Mouse (Mus musculus): ENCODE measurements around the gene Hgd. TPM values are rescaled to one million over a fixed set of nuclear protein-coding genes. Genes with fewer than 3 reads are reported as not detected.

Gene Hgd
- 0.28 TPM in 1 of 2 replicates, not detected in the other for polyA plus RNA-seq (2014; fragmentation: Nextera tagmentation; extraction: Ambion mirVana)

- H3K36me3 ChIP-seq (ENCODE audit: control insufficient read depth, insufficient read depth, low read length): no peaks in the 10 kb centered on the region
- DNase-seq (ENCODE audit: low spot score) (no peak), ATAC-seq (replicated peaks; ENCODE audit: low FRiP score) (no peak)
- H3K4me2 ChIP-seq (ENCODE audit: low read depth, low read length, severe bottlenecking): no peak within 1 kb of the TSS
- H3K27ac ChIP-seq (ENCODE audit: low read depth, low read length): no peak within 1 kb of the TSS
- H3K4me3 ChIP-seq (ENCODE audit: low read depth, low read length): no peak within 1 kb of the TSS
- H3K4me1 ChIP-seq (replicated peaks; ENCODE audit: control insufficient read depth, insufficient read depth, low read length): peaks cover 6% of the 10 kb centered on the region; the same call in 1 of the 2 replicates
- H3K27me3 ChIP-seq (ENCODE audit: control insufficient read depth, insufficient read depth, low read length): no peaks in the 10 kb centered on the region
- 75% methylated on average over 4 of the region's 4 CpGs for WGBS
- H3K9me3 ChIP-seq (ENCODE audit: control insufficient read depth, low read length): no peaks in the 10 kb centered on the region
- H3K9ac ChIP-seq (ENCODE audit: low read length): no peak within 1 kb of the TSS
Observed at GRCm38 (mm10) chr16:37579994-37580393, at the start of gene Hgd. Gene Hgd (plus strand): TSS chr16:37580153.

GRCm38 (mm10) chr16:37530170-37530569 lies 49.8 kb upstream of the Hgd start:
- no peak for DNase-seq (ENCODE audit: low spot score)

GRCm38 (mm10) chr16:37532046-37532445 lies 47.9 kb upstream of the Hgd start:
- DNase-seq (ENCODE audit: low spot score) (no peak), ATAC-seq (replicated peaks; ENCODE audit: low FRiP score) (no peak)
- no peaks in the 10 kb centered on the region for H3K27me3 ChIP-seq (ENCODE audit: control insufficient read depth, insufficient read depth, low read length)
- H3K4me3 ChIP-seq (ENCODE audit: low read depth, low read length): no peak overlapping the region
- H3K9ac ChIP-seq (ENCODE audit: low read length): no peak overlapping the region
- H3K9me3 ChIP-seq (ENCODE audit: control insufficient read depth, low read length): no peaks in the 10 kb centered on the region
- H3K36me3 ChIP-seq (ENCODE audit: control insufficient read depth, insufficient read depth, low read length): no peaks in the 10 kb centered on the region
- H3K27ac ChIP-seq (ENCODE audit: low read depth, low read length): no peak overlapping the region
- H3K4me1 ChIP-seq (replicated peaks; ENCODE audit: control insufficient read depth, insufficient read depth, low read length): no peaks in the 10 kb centered on the region
- no peak overlapping the region for H3K4me2 ChIP-seq (ENCODE audit: low read depth, low read length, severe bottlenecking)
- 98% methylated on average over 1 of the region's 1 CpGs for WGBS

More at GRCm38 (mm10) chr16:37530170-37530569, 49.8 kb upstream of the Hgd start:
- H3K9me3 ChIP-seq (ENCODE audit: control insufficient read depth, low read length): no peaks in the 10 kb centered on the region
- H3K4me3 ChIP-seq (ENCODE audit: low read depth, low read length): no peak overlapping the region
- no peaks in the 10 kb centered on the region for H3K36me3 ChIP-seq (ENCODE audit: control insufficient read depth, insufficient read depth, low read length)
- WGBS: 92% methylated on average over 6 of the region's 6 CpGs
- H3K27me3 ChIP-seq (ENCODE audit: control insufficient read depth, insufficient read depth, low read length): no peaks in the 10 kb centered on the region
- ATAC-seq (replicated peaks; ENCODE audit: low FRiP score): no peak
- no peak overlapping the region for H3K27ac ChIP-seq (ENCODE audit: low read depth, low read length)
- H3K4me1 ChIP-seq (replicated peaks; ENCODE audit: control insufficient read depth, insufficient read depth, low read length): no peaks in the 10 kb centered on the region
- H3K9ac ChIP-seq (ENCODE audit: low read length): no peak overlapping the region
- no peak overlapping the region for H3K4me2 ChIP-seq (ENCODE audit: low read depth, low read length, severe bottlenecking)

- no peak for DNase-seq (ENCODE audit: low spot score)
- no peak for ATAC-seq (replicated peaks; ENCODE audit: low FRiP score)
- 89% methylated on average over 8 of the region's 8 CpGs for WGBS
- no peak overlapping the region for H3K27ac ChIP-seq (ENCODE audit: low read depth, low read length)
- no peaks in the 10 kb centered on the region for H3K36me3 ChIP-seq (ENCODE audit: control insufficient read depth, insufficient read depth, low read length)
- H3K4me1 ChIP-seq (replicated peaks; ENCODE audit: control insufficient read depth, insufficient read depth, low read length): peaks cover under 1% of the 10 kb centered on the region
- H3K9me3 ChIP-seq (ENCODE audit: control insufficient read depth, low read length): no peaks in the 10 kb centered on the region
- H3K4me3 ChIP-seq (ENCODE audit: low read depth, low read length): no peak overlapping the region
- no peaks in the 10 kb centered on the region for H3K27me3 ChIP-seq (ENCODE audit: control insufficient read depth, insufficient read depth, low read length)
- H3K9ac ChIP-seq (ENCODE audit: low read length): no peak overlapping the region
- no peak overlapping the region for H3K4me2 ChIP-seq (ENCODE audit: low read depth, low read length, severe bottlenecking)
Observed at GRCm38 (mm10) chr16:37533369-37534068, 46.4 kb upstream of the Hgd start.

- H3K9me3 ChIP-seq (ENCODE audit: control insufficient read depth, low read length): no peaks in the 10 kb centered on the region
- WGBS: under 1% methylated on average over 22 of the region's 22 CpGs
- H3K9ac ChIP-seq (ENCODE audit: low read length): peak overlapping the region; percentile 91
- DNase-seq (ENCODE audit: low spot score) (no peak), ATAC-seq (replicated peaks; ENCODE audit: low FRiP score) (peak; percentile 59)
- H3K4me2 ChIP-seq (ENCODE audit: low read depth, low read length, severe bottlenecking): peak overlapping the region; percentile 78
- H3K27ac ChIP-seq (ENCODE audit: low read depth, low read length): peak overlapping the region; percentile 34; the same call in 1 of the 2 replicates
- H3K4me3 ChIP-seq (ENCODE audit: low read depth, low read length): peak overlapping the region; percentile 82
- no peaks in the 10 kb centered on the region for H3K36me3 ChIP-seq (ENCODE audit: control insufficient read depth, insufficient read depth, low read length)
- peaks cover 3% of the 10 kb centered on the region for H3K4me1 ChIP-seq (replicated peaks; ENCODE audit: control insufficient read depth, insufficient read depth, low read length)
- no peaks in the 10 kb centered on the region for H3K27me3 ChIP-seq (ENCODE audit: control insufficient read depth, insufficient read depth, low read length)
Observed at GRCm38 (mm10) chr16:37539240-37539610, 40.7 kb upstream of the Hgd start.

GRCm38 (mm10) chr16:37539611-37540580 lies 40.1 kb upstream of the Hgd start, which contains the start of the genes Gtf2e1 and Rabl3:
Gene Gtf2e1 (minus strand): TSS chr16:37539789.
Gene Rabl3 (plus strand): TSS chr16:37539885.
- H3K27me3 ChIP-seq (ENCODE audit: control insufficient read depth, insufficient read depth, low read length): no peaks in the 10 kb centered on the region
- peaks cover 3% of the 10 kb centered on the region for H3K4me1 ChIP-seq (replicated peaks; ENCODE audit: control insufficient read depth, insufficient read depth, low read length)
- DNase-seq (ENCODE audit: low spot score) (peak; percentile 96), ATAC-seq (replicated peaks; ENCODE audit: low FRiP score) (peak; percentile 99)
- WGBS: 2% methylated on average over 41 of the region's 41 CpGs
- peak within 1 kb of the TSS; percentile 43; the same call in 1 of the 2 replicates for H3K27ac ChIP-seq (ENCODE audit: low read depth, low read length)
- no peaks in the 10 kb centered on the region for H3K36me3 ChIP-seq (ENCODE audit: control insufficient read depth, insufficient read depth, low read length)
- peak within 1 kb of the TSS; percentile 82 for H3K4me3 ChIP-seq (ENCODE audit: low read depth, low read length)
- no peaks in the 10 kb centered on the region for H3K9me3 ChIP-seq (ENCODE audit: control insufficient read depth, low read length)
- peak within 1 kb of the TSS; percentile 91 for H3K9ac ChIP-seq (ENCODE audit: low read length)
- H3K4me2 ChIP-seq (ENCODE audit: low read depth, low read length, severe bottlenecking): peak within 1 kb of the TSS; percentile 78

GRCm38 (mm10) chr16:37540776-37541175 lies 39.2 kb upstream of the Hgd start:
- Histone ChIP-seq H3K36me3 (ENCODE audit: control insufficient read depth, insufficient read depth, low read length) (no peaks in the 10 kb centered on the region), H3K4me3 (ENCODE audit: low read depth, low read length) (no peak overlapping the region), H3K4me1 (replicated peaks; ENCODE audit: control insufficient read depth, insufficient read depth, low read length) (peaks cover 3% of the 10 kb centered on the region), H3K4me2 (ENCODE audit: low read depth, low read length, severe bottlenecking) (peak overlapping the region; percentile 67), H3K9ac (ENCODE audit: low read length) (no peak overlapping the region), H3K27ac (ENCODE audit: low read depth, low read length) (no peak overlapping the region), H3K9me3 (ENCODE audit: control insufficient read depth, low read length) (no peaks in the 10 kb centered on the region), H3K27me3 (ENCODE audit: control insufficient read depth, insufficient read depth, low read length) (no peaks in the 10 kb centered on the region)
- DNase-seq (ENCODE audit: low spot score) (no peak), ATAC-seq (replicated peaks; ENCODE audit: low FRiP score) (no peak)
- WGBS: 88% methylated on average over 6 of the region's 6 CpGs

- no peaks in the 10 kb centered on the region for H3K27me3 ChIP-seq (ENCODE audit: control insufficient read depth, insufficient read depth, low read length)
- no peaks in the 10 kb centered on the region for H3K9me3 ChIP-seq (ENCODE audit: control insufficient read depth, low read length)
- no peaks in the 10 kb centered on the region for H3K36me3 ChIP-seq (ENCODE audit: control insufficient read depth, insufficient read depth, low read length)
- no peak overlapping the region; the same call in 1 of the 2 replicates for H3K9ac ChIP-seq (ENCODE audit: low read length)
- H3K4me1 ChIP-seq (replicated peaks; ENCODE audit: control insufficient read depth, insufficient read depth, low read length): no peaks in the 10 kb centered on the region
- DNase-seq (ENCODE audit: low spot score) (no peak), ATAC-seq (replicated peaks; ENCODE audit: low FRiP score) (no peak)
- no peak overlapping the region for H3K4me3 ChIP-seq (ENCODE audit: low read depth, low read length)
- no peak overlapping the region for H3K27ac ChIP-seq (ENCODE audit: low read depth, low read length)
- 67% methylated on average over 5 of the region's 5 CpGs for WGBS
- no peak overlapping the region for H3K4me2 ChIP-seq (ENCODE audit: low read depth, low read length, severe bottlenecking)
Observed at GRCm38 (mm10) chr16:37546312-37546711, 33.6 kb upstream of the Hgd start.

Measured in forebrain, embryonic 11.5 days (tissue).